Mouse (Mus musculus): ENCODE results near the gene Spon1. TPM values are rescaled to one million over a fixed set of nuclear protein-coding genes. Genes with fewer than 3 reads are reported as not detected.

Spon1 gene
- total and polyA plus RNA-seq, 3 experiments = not detected

- no peak for TF ChIP-seq TCF12 (IDR thresholded peaks at IDR 0.05; ENCODE audit: low read depth, low read length)
- TF ChIP-seq ETS1 (IDR thresholded peaks at IDR 0.05; ENCODE audit: low read depth, low read length) = no peak
- no peak for TF ChIP-seq USF2 (IDR thresholded peaks at IDR 0.05; ENCODE audit: borderline replicate concordance in 1 of 2, insufficient read depth in 1 of 2, low read depth in 1 of 2, low read length in 2 of 2)
- DNase-seq (ENCODE audit: low read depth, low spot score) = no peak
- no peaks in the 10 kb centered on the region for H3K4me1 ChIP-seq (ENCODE audit: control insufficient read depth in 1 of 2, insufficient read depth in 2 of 2, low read length in 2 of 2)
- H3K36me3 ChIP-seq (ENCODE audit: control insufficient read depth in 1 of 2, insufficient read depth in 2 of 2, low read length in 2 of 2) = no peaks in the 10 kb centered on the region
- H3K4me3 ChIP-seq (ENCODE audit: control insufficient read depth in 1 of 2, insufficient read depth in 1 of 2, low read depth in 2 of 2, low read length in 2 of 2) = no peak overlapping the region
- no peak overlapping the region for H3K9ac ChIP-seq (ENCODE audit: control insufficient read depth, low read depth, low read length, poor library complexity, severe bottlenecking)
- no peaks in the 10 kb centered on the region for H3K27me3 ChIP-seq (ENCODE audit: control insufficient read depth in 1 of 2, insufficient read depth in 2 of 2, low read length in 2 of 2)
- no peak overlapping the region for H3K27ac ChIP-seq (ENCODE audit: control insufficient read depth, low read depth, low read length)
- H3K79me2 ChIP-seq (ENCODE audit: control insufficient read depth, insufficient read depth, low read length, poor library complexity) = no peaks in the 10 kb centered on the region
- no peaks in the 10 kb centered on the region for H3K9me3 ChIP-seq (replicated peaks; ENCODE audit: insufficient read depth, low read length)
These were observed 153.1 kb downstream of the Spon1 start for GRCm38 (mm10) chr7:113918916-113919315.

- Histone ChIP-seq H3K9me3 (replicated peaks; ENCODE audit: insufficient read depth, low read length) (no peaks in the 10 kb centered on the region), H3K4me1 (ENCODE audit: control insufficient read depth in 1 of 2, insufficient read depth in 2 of 2, low read length in 2 of 2) (no peaks in the 10 kb centered on the region), H3K27me3 (ENCODE audit: control insufficient read depth in 1 of 2, insufficient read depth in 2 of 2, low read length in 2 of 2) (no peaks in the 10 kb centered on the region), H3K9ac (ENCODE audit: control insufficient read depth, low read depth, low read length, poor library complexity, severe bottlenecking) (no peak overlapping the region), H3K36me3 (ENCODE audit: control insufficient read depth in 1 of 2, insufficient read depth in 2 of 2, low read length in 2 of 2) (no peaks in the 10 kb centered on the region), H3K4me3 (ENCODE audit: control insufficient read depth in 1 of 2, insufficient read depth in 1 of 2, low read depth in 2 of 2, low read length in 2 of 2) (no peak overlapping the region), H3K79me2 (ENCODE audit: control insufficient read depth, insufficient read depth, low read length, poor library complexity) (no peaks in the 10 kb centered on the region), H3K27ac (ENCODE audit: control insufficient read depth, low read depth, low read length) (no peak overlapping the region)
- DNase-seq (ENCODE audit: low read depth, low spot score) = no peak
- TF ChIP-seq GABPA (IDR thresholded peaks at IDR 0.05; ENCODE audit: low read depth, low read length) (no peak), E2F4 (IDR thresholded peaks at IDR 0.05; ENCODE audit: borderline replicate concordance, low read depth, low read length) (no peak), ZMIZ1 (IDR thresholded peaks at IDR 0.05; ENCODE audit: low read depth, low read length) (no peak), EP300 (IDR thresholded peaks at IDR 0.05; ENCODE audit: low read depth in 1 of 2, low read length in 2 of 2) (no peak)
These were observed 153.7 kb downstream of the Spon1 start for GRCm38 (mm10) chr7:113919505-113919904.

GRCm38 (mm10) chr7:113920056-113920455, 154.3 kb downstream of the Spon1 start:
- no peaks in the 10 kb centered on the region for H3K36me3 ChIP-seq (ENCODE audit: control insufficient read depth in 1 of 2, insufficient read depth in 2 of 2, low read length in 2 of 2)

More at GRCm38 (mm10) chr7:113920056-113920455, 154.3 kb downstream of the Spon1 start:
- no peaks in the 10 kb centered on the region for H3K27me3 ChIP-seq (ENCODE audit: control insufficient read depth in 1 of 2, insufficient read depth in 2 of 2, low read length in 2 of 2)
- TF ChIP-seq KAT2A (conservative IDR thresholded peaks at IDR 0.05; ENCODE audit: low read depth, low read length) (no peak), NELFE (IDR thresholded peaks at IDR 0.05; ENCODE audit: low read depth, low read length) (no peak), EP300 (IDR thresholded peaks at IDR 0.05; ENCODE audit: low read depth in 1 of 2, low read length in 2 of 2) (no peak), USF2 (IDR thresholded peaks at IDR 0.05; ENCODE audit: borderline replicate concordance in 1 of 2, insufficient read depth in 1 of 2, low read depth in 1 of 2, low read length in 2 of 2) (no peak), UBTF (IDR thresholded peaks at IDR 0.05; ENCODE audit: borderline replicate concordance, insufficient read depth, low read depth, low read length) (no peak), MAFK (IDR thresholded peaks at IDR 0.05; ENCODE audit: borderline replicate concordance, low read depth, low read length) (no peak), JUND (IDR thresholded peaks at IDR 0.05; ENCODE audit: low read depth, low read length) (no peak)
- DNase-seq (ENCODE audit: low read depth, low spot score) = no peak
- H3K9me3 ChIP-seq (replicated peaks; ENCODE audit: insufficient read depth, low read length) = no peaks in the 10 kb centered on the region
- no peaks in the 10 kb centered on the region for H3K4me1 ChIP-seq (ENCODE audit: control insufficient read depth in 1 of 2, insufficient read depth in 2 of 2, low read length in 2 of 2)
- no peak overlapping the region for H3K4me3 ChIP-seq (ENCODE audit: control insufficient read depth in 1 of 2, insufficient read depth in 1 of 2, low read depth in 2 of 2, low read length in 2 of 2)
- no peak overlapping the region for H3K9ac ChIP-seq (ENCODE audit: control insufficient read depth, low read depth, low read length, poor library complexity, severe bottlenecking)
- no peaks in the 10 kb centered on the region for H3K79me2 ChIP-seq (ENCODE audit: control insufficient read depth, insufficient read depth, low read length, poor library complexity)
- no peak overlapping the region for H3K27ac ChIP-seq (ENCODE audit: control insufficient read depth, low read depth, low read length)

Data from MEL (cell line).